Mouse (Mus musculus) bone marrow, adult 2 months (tissue): Measurements from ENCODE around the gene Strn3. TPM values are rescaled to one million over a fixed set of nuclear protein-coding genes. Genes with fewer than 3 reads are reported as not detected.
"Not testable (repeated sequence)": the region's sequence is repeated elsewhere in the genome, so short reads cannot be mapped to it uniquely, and the experiment has no call there.

Experiments used
- H3K27ac ChIP-seq: fragments of 200-500 bp; 2 replicates; pipeline ENCODE4 v1.5.1; 2012; ENCODE audit warnings: low read depth, mild to moderate bottlenecking, control low read depth, inconsistent platforms, low read length; ENCODE audit not compliant: control insufficient read depth, poor library complexity, insufficient read depth
- H3K4me1 ChIP-seq: fragments of 200-500 bp; 2 replicates; pipeline ENCODE4 v1.6.1; 2011; ENCODE audit warnings: low read length; ENCODE audit not compliant: control insufficient read depth, insufficient read depth
- H3K4me3 ChIP-seq: fragments of 200-500 bp; replicated peaks from 2 replicates; pipeline ENCODE3; 2011; ENCODE audit warnings: mild to moderate bottlenecking, low read depth, low read length, control low read depth; ENCODE audit not compliant: control insufficient read depth
- CTCF ChIP-seq: fragments of 200-500 bp; IDR thresholded peaks from 2 replicates; pipeline ENCODE4 v1.5.1; 2011; ENCODE audit warnings: low read length, control low read depth; ENCODE audit not compliant: control insufficient read depth, insufficient read depth
- POLR2A ChIP-seq: fragments of 200-500 bp; IDR thresholded peaks from 2 replicates; pipeline ENCODE4 v1.6.1; 2011; ENCODE audit warnings: low read depth, mild to moderate bottlenecking, control low read depth, low read length, borderline replicate concordance; ENCODE audit not compliant: control insufficient read depth
- WGBS: fragments of 180-500 bp; shearing (Covaris S2); methylation state at CpG from one replicate; pipeline ENCODE4 v1.1.7; 2018; 5-methylcytosine and 5-hydroxymethylcytosine counted together
- polyA plus RNA-seq: library from polyadenylated mRNA; stranded (reverse); fragments of >200 nt; gene quantifications from 2 replicates; pipeline ENCODE4 v1.2.4, GENCODE M21; 2011; ENCODE audit warnings: low replicate concordance; ENCODE audit not compliant: missing spikeins, insufficient read depth, insufficient read length

Strn3 gene
- polyA plus RNA-seq, 1 experiment, result 19.4 TPM

DNA sequence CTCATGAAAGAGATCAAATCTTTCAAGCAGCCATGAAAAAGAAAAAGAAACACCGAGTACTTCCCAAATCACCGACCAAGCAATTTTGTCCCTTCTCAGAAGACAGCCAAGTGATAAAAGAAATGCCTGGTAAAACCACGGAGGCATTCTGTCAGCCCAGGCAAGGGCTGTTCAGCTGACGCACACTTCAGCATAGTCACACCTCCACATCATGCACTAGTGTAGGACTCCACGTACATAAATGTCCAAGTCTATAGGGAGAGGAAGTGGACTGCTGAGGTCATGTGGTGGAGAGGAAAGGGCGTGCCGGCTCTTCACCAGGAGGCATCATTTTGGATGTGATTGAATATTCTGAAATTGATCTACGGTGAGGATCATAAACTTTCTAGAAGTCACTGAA, 99.8 kb downstream of the Strn3 start:
- Histone ChIP-seq H3K4me3 (no peak overlapping the region), H3K4me1 (no peaks in the 10 kb centered on the region), H3K27ac (no peak overlapping the region)
- TF ChIP-seq POLR2A (no peak), CTCF (no peak)
- 50% methylated on average over 8 of the region's 8 CpGs for WGBS

- Histone ChIP-seq H3K4me3 (no peak overlapping the region), H3K27ac (no peak overlapping the region), H3K4me1 (no peaks in the 10 kb centered on the region)
- TF ChIP-seq POLR2A (no peak), CTCF (no peak)
- WGBS, result 74% methylated on average over 5 of the region's 5 CpGs
These were observed 102.4 kb downstream of the Strn3 start for GRCm38 (mm10) chr12:51589263-51589662.

GRCm38 (mm10) chr12:51577816-51578215, 113.9 kb downstream of the Strn3 start:
- not testable (repeated sequence) for H3K27ac ChIP-seq, H3K4me3 ChIP-seq, H3K4me1 ChIP-seq
- WGBS, result 83% methylated on average over 2 of the region's 2 CpGs

DNA sequence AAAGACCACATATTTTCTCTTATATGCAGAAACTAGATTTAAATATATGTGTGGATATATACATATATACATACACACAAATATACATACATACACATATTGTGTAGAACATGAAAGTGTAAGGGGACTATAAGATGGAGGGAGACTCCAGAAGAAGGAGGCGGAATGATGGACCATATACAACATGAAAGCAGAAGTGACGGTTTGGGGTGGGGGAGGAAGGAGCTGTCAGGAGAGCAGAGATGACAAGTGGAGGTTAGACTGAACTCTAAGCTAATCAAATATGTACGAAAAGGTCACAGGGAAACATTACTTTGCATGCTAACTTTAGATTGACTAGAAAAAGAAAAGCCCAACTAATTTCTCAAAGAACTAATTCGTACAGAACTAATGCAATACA, 119.0 kb downstream of the Strn3 start:
- 55% methylated on average over 4 of the region's 4 CpGs for WGBS
- no peak for TF ChIP-seq CTCF
- TF ChIP-seq POLR2A, result no peak
- no peak overlapping the region for H3K4me3 ChIP-seq
- H3K27ac ChIP-seq, result no peak overlapping the region
- H3K4me1 ChIP-seq, result no peaks in the 10 kb centered on the region

GRCm38 (mm10) chr12:51569944-51570343, 121.8 kb downstream of the Strn3 start:
- no peak overlapping the region for H3K4me3 ChIP-seq
- no peak overlapping the region for H3K27ac ChIP-seq
- no peaks in the 10 kb centered on the region for H3K4me1 ChIP-seq
- no peak for TF ChIP-seq POLR2A
- TF ChIP-seq CTCF, result no peak
- WGBS, result 65% methylated on average over 7 of the region's 7 CpGs

DNA sequence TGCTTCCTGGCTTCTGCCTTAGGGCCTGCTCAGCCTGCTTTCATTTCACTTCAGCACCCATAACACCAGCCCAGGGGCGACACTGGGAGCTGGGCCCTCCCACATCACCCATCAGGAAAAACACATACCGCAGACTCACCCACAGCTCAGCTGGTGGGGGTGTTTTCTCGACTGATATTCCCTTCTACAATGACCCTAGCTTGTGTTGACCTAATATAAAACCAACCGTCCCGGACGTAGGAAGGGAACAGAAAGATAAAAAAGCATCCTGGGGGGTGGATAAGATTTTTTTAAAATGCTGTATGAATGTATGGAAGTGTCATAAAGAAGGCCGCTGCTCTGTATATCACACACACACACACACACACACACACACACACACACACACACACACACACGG, 122.2 kb downstream of the Strn3 start:
- Histone ChIP-seq H3K4me3 (no peak overlapping the region), H3K4me1 (no peaks in the 10 kb centered on the region), H3K27ac (no peak overlapping the region)
- TF ChIP-seq CTCF, result no peak
- TF ChIP-seq POLR2A, result no peak
- WGBS, result 70% methylated on average over 8 of the region's 8 CpGs

GRCm38 (mm10) chr12:51567225-51567624, 124.5 kb downstream of the Strn3 start:
- no peak overlapping the region for H3K4me3 ChIP-seq
- H3K27ac ChIP-seq, result no peak overlapping the region
- TF ChIP-seq CTCF, result no peak
- TF ChIP-seq POLR2A, result no peak
- WGBS, result 77% methylated on average over 7 of the region's 7 CpGs
- H3K4me1 ChIP-seq, result no peaks in the 10 kb centered on the region

GRCm38 (mm10) chr12:51561416-51561815, 130.3 kb downstream of the Strn3 start:
- WGBS, result 58% methylated on average over 9 of the region's 9 CpGs
- no peak for TF ChIP-seq POLR2A
- no peak for TF ChIP-seq CTCF

More at GRCm38 (mm10) chr12:51561416-51561815, 130.3 kb downstream of the Strn3 start:
- Histone ChIP-seq H3K27ac (no peak overlapping the region), H3K4me3 (no peak overlapping the region), H3K4me1 (no peaks in the 10 kb centered on the region)

Other genes starting within 250 kb of the Strn3 start
- not detected in 2 replicates for gene Coch, start 98.6 kb downstream of the Strn3 start, polyA plus RNA-seq
- 19.3 and 38.5 TPM in 2 replicates for gene Ap4s1, start 864 bp downstream of the Strn3 start, polyA plus RNA-seq
- gene Hectd1, start 137.6 kb upstream of the Strn3 start, polyA plus RNA-seq, result 20.1 and 31.2 TPM in 2 replicates